Mouse (Mus musculus): ENCODE measurements around the gene Pacrg. TPM values are rescaled to one million over a fixed set of nuclear protein-coding genes. Genes with fewer than 3 reads are reported as not detected.

Pacrg gene
- total and polyA plus RNA-seq, 3 experiments = not detected

DNA sequence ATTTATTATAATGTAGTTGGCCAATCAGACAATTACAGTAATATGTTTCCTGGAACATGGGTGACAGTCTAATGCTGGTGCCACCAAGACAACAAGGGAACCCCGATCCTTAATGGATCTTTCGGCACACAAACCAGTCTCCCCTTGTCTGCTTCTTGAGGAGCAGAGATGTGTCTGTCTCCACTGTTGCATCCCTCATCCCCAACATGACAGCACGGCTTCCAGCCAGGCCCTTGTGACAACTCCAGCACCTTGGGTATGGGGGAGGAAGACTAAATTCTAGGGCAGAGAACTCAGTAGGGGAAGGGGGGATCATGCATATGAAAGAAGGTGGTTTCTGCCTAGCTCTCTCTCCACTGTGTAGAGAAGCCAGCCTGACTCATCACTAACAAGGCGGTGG is 242.4 kb downstream of the Pacrg start:
- H3K4me3 ChIP-seq (ENCODE audit: control insufficient read depth in 1 of 2, insufficient read depth in 1 of 2, low read depth in 2 of 2, low read length in 2 of 2) = no peak overlapping the region
- H3K27ac ChIP-seq (ENCODE audit: control insufficient read depth, low read depth, low read length) = no peak overlapping the region
- H3K9me3 ChIP-seq (replicated peaks; ENCODE audit: insufficient read depth, low read length) = no peaks in the 10 kb centered on the region
- no peak for DNase-seq (ENCODE audit: low read depth, low spot score)
- no peaks in the 10 kb centered on the region for H3K36me3 ChIP-seq (ENCODE audit: control insufficient read depth in 1 of 2, insufficient read depth in 2 of 2, low read length in 2 of 2)
- no peaks in the 10 kb centered on the region for H3K79me2 ChIP-seq (ENCODE audit: control insufficient read depth, insufficient read depth, low read length, poor library complexity)
- TF ChIP-seq UBTF (IDR thresholded peaks at IDR 0.05; ENCODE audit: borderline replicate concordance, insufficient read depth, low read depth, low read length) (no peak), USF1 (IDR thresholded peaks at IDR 0.05; ENCODE audit: low read depth, low read length) (no peak), TCF12 (IDR thresholded peaks at IDR 0.05; ENCODE audit: low read depth, low read length) (no peak), CTCF (IDR thresholded peaks at IDR 0.05 in 2 of 3, conservative IDR thresholded peaks at IDR 0.05 in 1 of 3; ENCODE audit: control insufficient read depth in 1 of 3, insufficient read depth in 1 of 3, low read depth in 2 of 3, low read length in 3 of 3, poor library complexity in 1 of 3, severe bottlenecking in 1 of 3) (no peak), NELFE (IDR thresholded peaks at IDR 0.05; ENCODE audit: low read depth, low read length) (no peak), RAD21 (IDR thresholded peaks at IDR 0.05; ENCODE audit: low read depth, low read length) (no peak), TBP (IDR thresholded peaks at IDR 0.05; ENCODE audit: low read depth, low read length) (no peak), ZNF384 (IDR thresholded peaks at IDR 0.05; ENCODE audit: low read depth, low read length) (no peak), E2F4 (IDR thresholded peaks at IDR 0.05; ENCODE audit: borderline replicate concordance, low read depth, low read length) (no peak), POLR2A (IDR thresholded peaks at IDR 0.05; ENCODE audit: control insufficient read depth in 1 of 2, insufficient read depth in 1 of 2, low read depth in 1 of 2, low read length in 2 of 2, poor library complexity in 1 of 2) (no peak), POLR2AphosphoS5 (IDR thresholded peaks at IDR 0.05; ENCODE audit: borderline replicate concordance, low read depth, low read length) (no peak), MYC (IDR thresholded peaks at IDR 0.05; ENCODE audit: low read depth, low read length) (no peak), HCFC1 (IDR thresholded peaks at IDR 0.05; ENCODE audit: low read depth, low read length) (no peak), SIN3A (IDR thresholded peaks at IDR 0.05; ENCODE audit: low read length) (no peak), ZC3H11A (IDR thresholded peaks at IDR 0.05; ENCODE audit: low read depth, low read length) (no peak), SMC3 (IDR thresholded peaks at IDR 0.05; ENCODE audit: low read depth, low read length) (no peak), BHLHE40 (IDR thresholded peaks at IDR 0.05; ENCODE audit: borderline replicate concordance, low read depth, low read length) (no peak)
- no peak overlapping the region for H3K9ac ChIP-seq (ENCODE audit: control insufficient read depth, low read depth, low read length, poor library complexity, severe bottlenecking)
- no peaks in the 10 kb centered on the region for H3K27me3 ChIP-seq (ENCODE audit: control insufficient read depth in 1 of 2, insufficient read depth in 2 of 2, low read length in 2 of 2)
- no peaks in the 10 kb centered on the region for H3K4me1 ChIP-seq (ENCODE audit: control insufficient read depth in 1 of 2, insufficient read depth in 2 of 2, low read length in 2 of 2)

DNA sequence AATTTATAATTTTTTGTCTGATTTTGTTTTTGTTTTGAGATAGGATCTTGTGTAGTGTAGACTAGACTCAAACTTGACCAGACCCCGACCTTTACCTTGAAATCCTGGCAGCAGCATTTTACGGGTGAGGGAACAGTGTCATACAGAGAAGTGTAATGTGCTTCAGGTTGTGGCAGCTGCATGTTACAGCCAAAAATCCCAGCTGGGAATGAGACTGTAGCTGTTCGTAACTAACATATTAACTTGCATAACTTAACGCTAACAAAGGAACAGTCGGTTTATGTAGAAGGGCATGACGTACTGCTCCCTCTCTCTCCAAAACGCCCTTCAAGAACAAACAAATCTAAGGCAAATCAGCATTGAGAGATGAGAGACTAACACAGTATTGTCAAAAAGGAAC is 250.5 kb downstream of the Pacrg start:
- DNase-seq (ENCODE audit: low read depth, low spot score) = no peak
- Histone ChIP-seq H3K27ac (ENCODE audit: control insufficient read depth, low read depth, low read length) (no peak overlapping the region), H3K27me3 (ENCODE audit: control insufficient read depth in 1 of 2, insufficient read depth in 2 of 2, low read length in 2 of 2) (no peaks in the 10 kb centered on the region), H3K4me3 (ENCODE audit: control insufficient read depth in 1 of 2, insufficient read depth in 1 of 2, low read depth in 2 of 2, low read length in 2 of 2) (no peak overlapping the region), H3K9ac (ENCODE audit: control insufficient read depth, low read depth, low read length, poor library complexity, severe bottlenecking) (no peak overlapping the region), H3K36me3 (ENCODE audit: control insufficient read depth in 1 of 2, insufficient read depth in 2 of 2, low read length in 2 of 2) (no peaks in the 10 kb centered on the region), H3K79me2 (ENCODE audit: control insufficient read depth, insufficient read depth, low read length, poor library complexity) (no peaks in the 10 kb centered on the region), H3K9me3 (replicated peaks; ENCODE audit: insufficient read depth, low read length) (no peaks in the 10 kb centered on the region), H3K4me1 (ENCODE audit: control insufficient read depth in 1 of 2, insufficient read depth in 2 of 2, low read length in 2 of 2) (no peaks in the 10 kb centered on the region)
- no peak for TF ChIP-seq EP300 (IDR thresholded peaks at IDR 0.05; ENCODE audit: low read depth in 1 of 2, low read length in 2 of 2)
- no peak for TF ChIP-seq ZMIZ1 (IDR thresholded peaks at IDR 0.05; ENCODE audit: low read depth, low read length)
- no peak for TF ChIP-seq NRF1 (IDR thresholded peaks at IDR 0.05; ENCODE audit: insufficient read depth, low read depth, low read length, poor library complexity, severe bottlenecking)
- no peak for TF ChIP-seq SMC3 (IDR thresholded peaks at IDR 0.05; ENCODE audit: low read depth, low read length)
- TF ChIP-seq USF1 (IDR thresholded peaks at IDR 0.05; ENCODE audit: low read depth, low read length) = no peak
- TF ChIP-seq RCOR1 (IDR thresholded peaks at IDR 0.05; ENCODE audit: low read depth, low read length) = no peak
- TF ChIP-seq TBP (IDR thresholded peaks at IDR 0.05; ENCODE audit: low read depth, low read length) = no peak

Measured in MEL (cell line).